ENCODE assay signal across 12 mouse cellular contexts in genomic region chr11:62607952-62608201, GRCm38 (mm10).
"Had no signal": no experiment of that assay in that cellular context is flagged by ENCODE, and none has a peak within 500 bp of the region (broad histone marks: within the 10 kb centered on the region; RNA-seq: fewer than 3 reads in every experiment).

No protein-coding gene starts in this region.

- ATAC-seq: midbrain, embryonic 16.5 days had no signal

- H3K9ac ChIP-seq: limb, embryonic 15.5 days; liver, embryonic 14.5 days had no signal

- H3K27me3 ChIP-seq: limb, embryonic 15.5 days had no signal

- H3K27ac ChIP-seq: kidney, postnatal 0 days; liver, embryonic 14.5 days had no signal

- H3K4me2 ChIP-seq: limb, embryonic 15.5 days had no signal

- DNase-seq: kidney, adult 9 months; kidney, postnatal 36 days; layer of hippocampus, adult 9-11 months; layer of hippocampus, postnatal 36 days; lung, adult 18-20 months; right cerebral cortex, postnatal 14 days; thymus, adult 18-20 months; thymus, postnatal 14 days had no signal

- H3K9me3 ChIP-seq: limb, embryonic 15.5 days had no signal

- H3K4me3 ChIP-seq: limb, embryonic 15.5 days had no signal
